Mouse (Mus musculus) stomach, postnatal 0 days (tissue): ENCODE measurements at regions not wholly inside any gene's neighbourhood (a gene's known extent, or its start where the extent isn't known, plus 50 kb on each side); places are given as distances from the start of the nearest gene placed in this dataset.

Source experiments
- CTCF ChIP-seq: IDR thresholded peaks from 2 replicates; pipeline ENCODE4 v1.5.1; 2016; ENCODE audit warnings: antibody characterized with exemption, low read depth, mild to moderate bottlenecking, moderate library complexity
- EP300 ChIP-seq: optimal IDR thresholded peaks from 2 replicates; pipeline ENCODE3; 2016; ENCODE audit warnings: antibody characterized with exemption

- no peak for TF ChIP-seq CTCF
- no peak for TF ChIP-seq EP300
Measured at GRCm38 (mm10) chr7:122844831-122845230, 120.7 kb upstream of the Rbbp6 start.
